Mouse (Mus musculus) lung, embryonic 14.5 days (tissue): ENCODE measurements around the gene Eif5b. TPM values are rescaled to one million over a fixed set of nuclear protein-coding genes. Genes with fewer than 3 reads are reported as not detected.
"Not testable (repeated sequence)": the region's sequence is repeated elsewhere in the genome, so short reads cannot be mapped to it uniquely, and the experiment has no call there.

ENCODE experiments used
- ATAC-seq: fragments of 200-750 bp; cut with Nextera tagmentation; 2 replicates; pipeline ENCODE4 v1.8.0; 2017; ENCODE audit warnings: mild to moderate bottlenecking, moderate TSS enrichment, moderate library complexity; ENCODE audit not compliant: insufficient read depth
- DNase-seq: peaks from one replicate; pipeline ENCODE4 v3.0.0-alpha.2; 2015
- H3K27ac ChIP-seq: fragments of 300-500 bp; sonication (generic); 2 replicates; pipeline ENCODE4 v1.5.1; 2014; ENCODE audit warnings: low read depth, mild to moderate bottlenecking, moderate library complexity
- H3K27me3 ChIP-seq: fragments of 300-500 bp; sonication (generic); 2 replicates; pipeline ENCODE4 v1.6.1; 2014; ENCODE audit warnings: low read length, control low read depth; ENCODE audit not compliant: insufficient read depth
- H3K36me3 ChIP-seq: fragments of 300-500 bp; sonication (generic); 2 replicates; pipeline ENCODE4 v1.6.1; 2014; ENCODE audit warnings: control low read depth; ENCODE audit not compliant: insufficient read depth
- H3K4me1 ChIP-seq: fragments of 300-500 bp; sonication (generic); 2 replicates; pipeline ENCODE4 v1.6.1; 2014; ENCODE audit warnings: antibody characterized with exemption, control low read depth; ENCODE audit not compliant: insufficient read depth
- H3K4me2 ChIP-seq: fragments of 300-500 bp; sonication (generic); 2 replicates; pipeline ENCODE4 v1.6.1; 2014; ENCODE audit warnings: mild to moderate bottlenecking
- H3K4me3 ChIP-seq: fragments of 300-500 bp; sonication (generic); 2 replicates; pipeline ENCODE4 v1.5.1; 2014; ENCODE audit warnings: low read depth, low read length
- H3K9ac ChIP-seq: fragments of 300-500 bp; sonication (generic); 2 replicates; pipeline ENCODE4 v1.6.1; 2014
- H3K9me3 ChIP-seq: fragments of 300-500 bp; sonication (generic); 2 replicates; pipeline ENCODE4 v1.6.1; 2016; ENCODE audit warnings: low read depth, low read length, control low read depth
- CTCF ChIP-seq: IDR thresholded peaks from 2 replicates; pipeline ENCODE4 v1.5.1; 2016; ENCODE audit warnings: antibody characterized with exemption, low read depth
- WGBS: fragments of 180-500 bp; shearing (Covaris S2); extraction: QIAGEN DNeasy Blood & Tissue Kit; methylation state at CpG from one replicate; pipeline ENCODE4 v1.1.7; 2014; 5-methylcytosine and 5-hydroxymethylcytosine counted together
- polyA plus RNA-seq: library from polyadenylated mRNA; unstranded; fragments of >200 nt; fragmentation: Nextera tagmentation; extraction: Ambion mirVana; gene quantifications from 2 replicates; pipeline ENCODE4 v1.2.1, GENCODE M21; 2014

The Eif5b gene
- polyA plus RNA-seq, 1 experiment from 2014 or later = 25.8 TPM

GRCm38 (mm10) chr1:38031391-38031790 lies 33.6 kb downstream of the Eif5b start:
- no peak for TF ChIP-seq CTCF

DNA sequence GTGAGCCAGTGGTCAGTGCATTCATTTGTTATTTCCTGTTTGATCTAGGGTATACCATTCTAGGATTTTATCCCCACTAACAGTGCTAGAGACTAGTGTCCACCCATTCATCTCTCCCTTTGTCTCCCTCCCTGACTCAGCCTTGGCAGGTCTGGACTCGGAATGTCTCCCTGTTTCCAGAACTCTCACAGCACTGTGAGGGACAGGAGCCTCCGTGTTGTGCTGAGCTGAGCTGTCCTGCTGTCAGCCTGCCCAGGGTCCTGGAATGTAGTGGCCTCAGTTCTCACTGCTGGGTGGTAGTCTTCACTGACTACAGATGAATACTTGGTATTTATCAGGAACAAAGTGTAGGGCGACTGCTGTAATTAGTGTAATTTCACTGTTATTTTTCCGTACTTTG lies 37.7 kb downstream of the Eif5b start:
- TF ChIP-seq CTCF = no peak
- Histone ChIP-seq H3K9me3 (no peaks in the 10 kb centered on the region), H3K9ac (no peak overlapping the region), H3K4me1 (no peaks in the 10 kb centered on the region), H3K4me2 (no peak overlapping the region), H3K27me3 (no peaks in the 10 kb centered on the region), H3K27ac (no peak overlapping the region), H3K36me3 (peaks cover 87% of the 10 kb centered on the region), H3K4me3 (no peak overlapping the region)
- WGBS = 91% methylated on average over 4 of the region's 4 CpGs
- ATAC-seq = no peak
- DNase-seq = no peak

More at GRCm38 (mm10) chr1:38031391-38031790, 33.6 kb downstream of the Eif5b start:
- H3K27me3 ChIP-seq = no peaks in the 10 kb centered on the region
- H3K4me2 ChIP-seq = no peak overlapping the region
- WGBS = 84% methylated on average over 5 of the region's 5 CpGs
- H3K9me3 ChIP-seq = no peaks in the 10 kb centered on the region
- DNase-seq (no peak), ATAC-seq (no peak)
- H3K4me3 ChIP-seq = no peak overlapping the region
- no peak overlapping the region for H3K27ac ChIP-seq
- peaks cover 52% of the 10 kb centered on the region for H3K36me3 ChIP-seq
- no peak overlapping the region for H3K9ac ChIP-seq
- no peaks in the 10 kb centered on the region for H3K4me1 ChIP-seq

DNA sequence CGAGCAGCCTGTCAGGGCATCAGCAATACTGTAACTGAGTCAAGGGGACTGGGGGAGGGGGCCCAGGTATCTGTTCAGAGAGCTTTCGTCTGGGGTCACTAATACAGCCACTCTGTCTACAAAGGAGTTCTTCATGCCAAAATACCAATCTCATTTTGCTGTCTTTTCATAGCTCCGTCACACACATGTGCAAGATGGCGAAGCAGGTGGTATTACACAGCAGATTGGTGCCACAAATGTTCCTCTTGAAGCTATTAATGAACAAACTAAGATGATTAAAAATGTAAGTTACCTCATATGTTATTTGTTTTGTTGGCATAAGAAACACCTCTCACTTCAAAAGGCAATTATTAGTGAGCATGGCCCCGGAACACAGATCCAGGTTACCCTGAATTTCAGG lies 39.6 kb downstream of the Eif5b start:
- Histone ChIP-seq H3K27ac (no peak overlapping the region), H3K27me3 (no peaks in the 10 kb centered on the region), H3K4me2 (no peak overlapping the region), H3K4me3 (no peak overlapping the region), H3K9ac (no peak overlapping the region), H3K4me1 (no peaks in the 10 kb centered on the region), H3K36me3 (peaks cover 90% of the 10 kb centered on the region), H3K9me3 (no peaks in the 10 kb centered on the region)
- no peak for TF ChIP-seq CTCF
- WGBS = 86% methylated on average over 5 of the region's 5 CpGs
- ATAC-seq = no peak
- DNase-seq = no peak

GRCm38 (mm10) chr1:38038898-38039297 lies 41.1 kb downstream of the Eif5b start:
- no peak for ATAC-seq
- Histone ChIP-seq H3K36me3 (peaks cover 84% of the 10 kb centered on the region), H3K4me3 (no peak overlapping the region), H3K9me3 (no peaks in the 10 kb centered on the region), H3K27ac (no peak overlapping the region), H3K9ac (no peak overlapping the region), H3K4me2 (no peak overlapping the region), H3K27me3 (no peaks in the 10 kb centered on the region), H3K4me1 (no peaks in the 10 kb centered on the region)
- TF ChIP-seq CTCF = no peak
- no peak for DNase-seq
- WGBS = 95% methylated on average over 2 of the region's 2 CpGs

DNA sequence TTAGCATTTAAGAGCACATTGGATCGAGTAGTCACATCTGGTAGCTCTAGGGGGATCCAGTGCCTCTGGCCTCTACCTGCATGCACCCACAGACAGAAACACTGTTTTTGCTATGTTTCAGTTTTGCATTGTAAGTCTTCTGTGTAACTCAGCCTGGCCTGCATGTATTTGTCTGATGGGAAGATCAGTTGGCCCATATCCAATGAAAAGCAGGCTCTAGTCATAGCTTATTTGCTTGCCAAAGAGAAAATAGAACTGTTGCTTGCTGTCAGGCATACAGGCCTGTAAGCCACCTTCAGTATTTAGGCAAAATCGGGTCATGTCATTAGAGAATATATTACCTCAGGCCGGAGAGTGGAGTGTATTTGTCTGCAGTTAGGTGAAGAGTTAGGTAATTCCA lies 50.3 kb downstream of the Eif5b start:
- ATAC-seq = no peak
- peak; percentile 37 for DNase-seq
- H3K27ac ChIP-seq = no peak overlapping the region
- no peaks in the 10 kb centered on the region for H3K27me3 ChIP-seq
- no peak overlapping the region for H3K4me2 ChIP-seq
- H3K36me3 ChIP-seq = peaks cover 93% of the 10 kb centered on the region
- H3K9ac ChIP-seq = no peak overlapping the region
- 87% methylated on average over 3 of the region's 3 CpGs for WGBS
- H3K4me3 ChIP-seq = no peak overlapping the region
- TF ChIP-seq CTCF = no peak
- H3K9me3 ChIP-seq = no peaks in the 10 kb centered on the region
- no peaks in the 10 kb centered on the region for H3K4me1 ChIP-seq

- Histone ChIP-seq H3K4me3 (no peak overlapping the region), H3K9me3 (no peaks in the 10 kb centered on the region), H3K27me3 (no peaks in the 10 kb centered on the region), H3K27ac (no peak overlapping the region), H3K4me2 (no peak overlapping the region), H3K4me1 (no peaks in the 10 kb centered on the region), H3K36me3 (peaks cover 97% of the 10 kb centered on the region), H3K9ac (no peak overlapping the region)
- DNase-seq (no peak), ATAC-seq (no peak)
- WGBS = 50% methylated on average over 4 of the region's 4 CpGs
- no peak for TF ChIP-seq CTCF
Measured at GRCm38 (mm10) chr1:38049562-38049961, 51.8 kb downstream of the Eif5b start.

GRCm38 (mm10) chr1:38055176-38055575 lies 57.4 kb downstream of the Eif5b start:
- ATAC-seq (no peak), DNase-seq (no peak)
- WGBS = 86% methylated on average over 5 of the region's 5 CpGs
- Histone ChIP-seq H3K9ac (no peak overlapping the region), H3K27me3 (no peaks in the 10 kb centered on the region), H3K4me2 (no peak overlapping the region), H3K27ac (no peak overlapping the region), H3K9me3 (no peaks in the 10 kb centered on the region), H3K36me3 (peaks cover 86% of the 10 kb centered on the region), H3K4me1 (no peaks in the 10 kb centered on the region), H3K4me3 (no peak overlapping the region)
- TF ChIP-seq CTCF = no peak

DNA sequence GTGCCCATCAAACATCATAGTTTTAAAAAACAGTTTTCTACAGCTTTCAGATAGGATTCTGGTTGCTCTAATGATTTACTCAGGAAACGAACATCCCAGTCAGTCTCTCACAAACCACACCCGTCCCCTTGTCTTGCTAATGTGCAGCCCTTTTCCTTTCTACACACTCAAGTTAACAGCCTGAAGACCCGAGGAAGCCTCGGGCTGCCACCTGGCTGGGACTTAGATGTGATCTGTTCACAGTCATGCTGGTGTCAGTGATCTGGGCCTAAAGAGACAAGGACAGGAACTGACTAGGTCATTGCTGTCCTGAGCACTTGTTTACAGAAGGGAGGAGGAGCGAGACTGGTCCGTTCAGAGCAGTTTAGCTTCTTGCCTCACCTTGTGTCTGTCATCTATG lies 60.6 kb downstream of the Eif5b start:
- Histone ChIP-seq H3K9me3 (no peaks in the 10 kb centered on the region), H3K27me3 (no peaks in the 10 kb centered on the region), H3K9ac (no peak overlapping the region), H3K4me2 (no peak overlapping the region), H3K36me3 (peaks cover 76% of the 10 kb centered on the region), H3K27ac (no peak overlapping the region), H3K4me3 (no peak overlapping the region), H3K4me1 (no peaks in the 10 kb centered on the region)
- no peak for TF ChIP-seq CTCF
- WGBS = 72% methylated on average over 6 of the region's 6 CpGs
- ATAC-seq (no peak), DNase-seq (no peak)

GRCm38 (mm10) chr1:38062156-38062555 lies 64.3 kb downstream of the Eif5b start:
- H3K27me3 ChIP-seq, ATAC-seq, DNase-seq, H3K9ac ChIP-seq, H3K9me3 ChIP-seq, H3K27ac ChIP-seq, H3K4me2 ChIP-seq, H3K4me1 ChIP-seq, H3K4me3 ChIP-seq: not testable (repeated sequence)
- H3K36me3 ChIP-seq = peaks cover 67% of the 10 kb centered on the region
- 84% methylated on average over 2 of the region's 2 CpGs for WGBS
